Mouse (Mus musculus) adrenal gland (tissue): Measurements from ENCODE around the gene Atrip.

Source experiments
- intact Hi-C: fragments of 180-260 bp; cut with DNase I; formaldehyde crosslinking; loops from one replicate; pipeline ENCODE4 v1.15.1; 2025
- long read RNA-seq, 2 experiments: library from polyadenylated mRNA; unstranded; transcript quantifications; one replicate each; pipeline ENCODE4 v2.0.0; 2020; ENCODE audit warnings: borderline replicate concordance in 1 of 2; ENCODE audit not compliant: insufficient replicate concordance in 1 of 2

Gene Atrip
- long read RNA-seq, experiment 1, transcript Atrip-201 (13 exons, 2,572 nt), result major isoform, 16 of 31 reads
- long read RNA-seq, experiment 1, partial matches to known transcripts, result 6 of 31 reads
- long read RNA-seq, experiment 1, other reads (novel, unspliced or antisense), result 8 of 31 reads
- long read RNA-seq, experiment 2, full-length matches to known transcripts, result 14 of 24 reads
- long read RNA-seq, experiment 2, partial matches to known transcripts, result 5 of 24 reads
- long read RNA-seq, experiment 2, other reads (novel, unspliced or antisense), result 5 of 24 reads

- intact Hi-C loops, result no loop called here
These were observed at the start of gene Atrip for GRCm38 (mm10) chr9:109073661-109074573. TSS of gene Atrip (minus strand) at chr9:109074124.

GRCm38 (mm10) chr9:109123266-109123665 is 49.3 kb upstream of the Atrip start:
- intact Hi-C loops, result loop anchor here (5.0 kb wide), 1 partner anchor 121 kb away; no protein-coding TSS in a partner anchor

GRCm38 (mm10) chr9:109122553-109123085 is 48.7 kb upstream of the Atrip start:
- intact Hi-C loops, result loop anchor here (5.0 kb wide), 1 partner anchor 120 kb away; no protein-coding TSS in a partner anchor

- intact Hi-C loops, result loop anchor here (2.0 to 5.0 kb wide), 2 partner anchors 32 to 119 kb away; no protein-coding TSS in a partner anchor
These were observed 47.0 kb upstream of the Atrip start for GRCm38 (mm10) chr9:109120956-109121355.

GRCm38 (mm10) chr9:109119571-109119970 is 45.6 kb upstream of the Atrip start:
- intact Hi-C loops, result no loop called here

- intact Hi-C loops, result no loop called here
These were observed 44.2 kb upstream of the Atrip start for GRCm38 (mm10) chr9:109118106-109118505.

- intact Hi-C loops, result no loop called here
These were observed 42.3 kb upstream of the Atrip start for GRCm38 (mm10) chr9:109116205-109116604.

GRCm38 (mm10) chr9:109114871-109115270 is 40.9 kb upstream of the Atrip start:
- intact Hi-C loops, result no loop called here

- intact Hi-C loops, result no loop called here
These were observed 40.4 kb upstream of the Atrip start for GRCm38 (mm10) chr9:109114276-109114675.

GRCm38 (mm10) chr9:109113331-109113730 is 39.4 kb upstream of the Atrip start:
- intact Hi-C loops, result no loop called here

GRCm38 (mm10) chr9:109111591-109111990 is 37.7 kb upstream of the Atrip start:
- intact Hi-C loops, result no loop called here

- intact Hi-C loops, result no loop called here
These were observed 37.2 kb upstream of the Atrip start for GRCm38 (mm10) chr9:109111101-109111500.

- intact Hi-C loops, result no loop called here
These were observed 36.3 kb upstream of the Atrip start for GRCm38 (mm10) chr9:109110240-109110639.

GRCm38 (mm10) chr9:109107341-109107740 is 33.4 kb upstream of the Atrip start:
- intact Hi-C loops, result no loop called here

GRCm38 (mm10) chr9:109105648-109106047 is 31.7 kb upstream of the Atrip start:
- intact Hi-C loops, result no loop called here

- intact Hi-C loops, result no loop called here
These were observed 31.1 kb upstream of the Atrip start for GRCm38 (mm10) chr9:109105011-109105410.

- intact Hi-C loops, result no loop called here
These were observed 30.2 kb upstream of the Atrip start for GRCm38 (mm10) chr9:109104083-109104482.

GRCm38 (mm10) chr9:109103250-109103649 is 29.3 kb upstream of the Atrip start:
- intact Hi-C loops, result no loop called here

- intact Hi-C loops, result no loop called here
These were observed 28.6 kb upstream of the Atrip start for GRCm38 (mm10) chr9:109102541-109102940.

GRCm38 (mm10) chr9:109101933-109102445 is 28.1 kb upstream of the Atrip start:
- intact Hi-C loops, result no loop called here

GRCm38 (mm10) chr9:109100307-109100928 is 26.5 kb upstream of the Atrip start:
- intact Hi-C loops, result no loop called here
